Mouse (Mus musculus): ENCODE measurements at regions not wholly inside any gene's neighbourhood (a gene's known extent, or its start where the extent isn't known, plus 50 kb on each side); places are given as distances from the start of the nearest gene placed in this dataset.

DNA sequence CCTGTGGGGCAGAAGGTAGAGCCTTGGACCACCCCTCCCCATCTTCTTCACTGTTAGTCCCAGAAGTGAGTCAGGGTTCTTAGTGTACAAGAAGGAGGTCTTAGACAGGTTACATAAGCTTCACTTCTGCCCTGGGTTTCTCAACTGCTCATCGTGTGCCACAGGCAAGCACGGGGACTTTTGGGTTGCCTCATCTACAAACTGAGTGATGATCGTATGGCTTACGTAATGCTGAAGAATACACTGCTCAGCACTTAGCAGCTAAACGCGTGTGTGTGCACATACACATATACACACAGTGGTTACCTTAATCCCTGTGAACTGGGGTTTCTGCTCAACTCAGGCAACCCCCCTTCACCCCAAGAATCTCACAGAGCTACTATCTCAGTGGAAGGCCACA, 163.1 kb upstream of the Zc3h12a start:
- DNase-seq (ENCODE audit: low read depth in 1 of 2, low spot score in 2 of 2): no peak
- WGBS: 76% methylated on average over 6 of the region's 6 CpGs
- no peaks in the 10 kb centered on the region for H3K27me3 ChIP-seq (ENCODE audit: control insufficient read depth, insufficient read depth, low read length)
- no peak for TF ChIP-seq CTCF (IDR thresholded peaks at IDR 0.05; ENCODE audit: extremely low read depth, insufficient read depth, insufficient read length, insufficient replicate concordance)
- TF ChIP-seq POLR2A (IDR thresholded peaks at IDR 0.05; ENCODE audit: low read depth, low read length): no peak
- no peaks in the 10 kb centered on the region for H3K4me1 ChIP-seq (ENCODE audit: control insufficient read depth, insufficient read depth, insufficient read length)
- no peak overlapping the region for H3K27ac ChIP-seq (ENCODE audit: insufficient read depth, low read length)
- H3K36me3 ChIP-seq (ENCODE audit: control insufficient read depth, insufficient read depth, low read length): no peaks in the 10 kb centered on the region
- H3K4me3 ChIP-seq (ENCODE audit: extremely low read depth, insufficient read depth, insufficient read length): no peak overlapping the region

DNA sequence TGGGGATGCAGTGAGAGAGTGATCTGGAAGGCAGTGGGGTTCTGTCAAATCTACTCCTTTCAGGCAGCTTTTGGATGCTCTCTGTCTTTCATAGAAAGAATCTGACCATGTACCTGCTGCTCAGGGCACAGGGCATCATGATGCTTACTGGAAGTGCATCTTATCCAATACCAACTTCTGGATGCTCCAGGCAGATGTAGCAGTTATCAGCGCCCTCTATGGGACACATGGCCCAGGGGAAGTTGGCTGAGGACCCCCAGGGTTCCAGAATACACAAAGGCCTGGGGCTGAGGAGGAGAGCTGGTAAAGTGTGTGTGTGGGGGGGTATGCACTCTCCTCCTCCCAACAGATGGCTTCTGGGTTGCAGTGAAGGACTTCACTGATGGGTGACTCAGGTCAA, 162.1 kb upstream of the Zc3h12a start:
- TF ChIP-seq CTCF (IDR thresholded peaks at IDR 0.05; ENCODE audit: extremely low read depth, insufficient read depth, insufficient read length, insufficient replicate concordance) (no peak), POLR2A (IDR thresholded peaks at IDR 0.05; ENCODE audit: low read depth, low read length) (no peak)
- Histone ChIP-seq H3K4me3 (ENCODE audit: extremely low read depth, insufficient read depth, insufficient read length) (no peak overlapping the region), H3K27ac (ENCODE audit: insufficient read depth, low read length) (no peak overlapping the region), H3K27me3 (ENCODE audit: control insufficient read depth, insufficient read depth, low read length) (no peaks in the 10 kb centered on the region), H3K36me3 (ENCODE audit: control insufficient read depth, insufficient read depth, low read length) (no peaks in the 10 kb centered on the region), H3K4me1 (ENCODE audit: control insufficient read depth, insufficient read depth, insufficient read length) (no peaks in the 10 kb centered on the region)
- WGBS: 5% methylated on average over 1 of the region's 1 CpGs
- DNase-seq (ENCODE audit: low read depth in 1 of 2, low spot score in 2 of 2): no peak

DNA sequence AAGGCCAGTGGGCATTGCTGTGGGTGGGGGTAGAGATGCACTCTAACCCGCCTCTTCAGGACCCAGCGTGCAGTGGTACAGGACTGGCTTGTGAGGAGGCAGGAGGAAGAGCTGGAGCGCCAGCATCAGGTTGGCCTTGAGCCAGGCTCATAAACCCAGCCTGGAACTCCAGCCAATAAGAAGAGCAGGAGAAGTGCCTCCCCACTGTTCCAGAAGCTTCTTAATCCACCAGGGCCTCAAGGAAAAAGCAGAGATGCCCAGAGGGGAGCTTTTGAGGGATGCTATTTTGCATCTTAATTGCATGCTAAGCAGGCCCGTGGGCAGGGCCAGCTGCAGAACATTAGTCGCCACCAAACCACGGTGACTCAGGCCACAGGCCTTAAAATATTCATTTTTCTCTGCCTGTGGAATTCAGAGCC, 161.4 kb upstream of the Zc3h12a start:
- H3K4me1 ChIP-seq (ENCODE audit: control insufficient read depth, insufficient read depth, insufficient read length): no peaks in the 10 kb centered on the region
- no peaks in the 10 kb centered on the region for H3K27me3 ChIP-seq (ENCODE audit: control insufficient read depth, insufficient read depth, low read length)
- H3K27ac ChIP-seq (ENCODE audit: insufficient read depth, low read length): no peak overlapping the region
- whole genome bisulfite sequencing: 60% methylated on average over 6 of the region's 6 CpGs
- TF ChIP-seq CTCF (IDR thresholded peaks at IDR 0.05; ENCODE audit: extremely low read depth, insufficient read depth, insufficient read length, insufficient replicate concordance) (no peak), POLR2A (IDR thresholded peaks at IDR 0.05; ENCODE audit: low read depth, low read length) (no peak)
- H3K4me3 ChIP-seq (ENCODE audit: extremely low read depth, insufficient read depth, insufficient read length): no peak overlapping the region
- no peaks in the 10 kb centered on the region for H3K36me3 ChIP-seq (ENCODE audit: control insufficient read depth, insufficient read depth, low read length)
- DNase-seq (ENCODE audit: low read depth in 1 of 2, low spot score in 2 of 2): no peak

DNA sequence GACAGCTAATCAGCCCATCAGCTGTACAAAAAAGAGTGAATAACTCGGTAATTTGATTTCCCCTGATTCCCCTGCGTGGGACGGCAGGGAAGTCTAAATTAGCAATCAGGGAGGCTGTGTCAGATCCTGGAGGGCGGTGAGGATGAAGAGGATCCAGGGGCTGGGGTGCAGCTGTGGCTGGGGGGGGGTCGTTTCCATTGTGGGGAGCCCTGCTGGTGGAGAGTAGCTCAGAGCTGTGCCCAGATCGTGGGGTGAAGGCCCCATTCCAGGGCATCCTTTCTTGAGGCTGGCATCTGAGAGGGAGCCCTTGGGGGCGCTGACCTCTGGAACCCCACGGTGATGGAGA, 155.3 kb upstream of the Zc3h12a start:
- no peak for TF ChIP-seq CTCF (IDR thresholded peaks at IDR 0.05; ENCODE audit: extremely low read depth, insufficient read depth, insufficient read length, insufficient replicate concordance)
- TF ChIP-seq POLR2A (IDR thresholded peaks at IDR 0.05; ENCODE audit: low read depth, low read length): no peak

DNA sequence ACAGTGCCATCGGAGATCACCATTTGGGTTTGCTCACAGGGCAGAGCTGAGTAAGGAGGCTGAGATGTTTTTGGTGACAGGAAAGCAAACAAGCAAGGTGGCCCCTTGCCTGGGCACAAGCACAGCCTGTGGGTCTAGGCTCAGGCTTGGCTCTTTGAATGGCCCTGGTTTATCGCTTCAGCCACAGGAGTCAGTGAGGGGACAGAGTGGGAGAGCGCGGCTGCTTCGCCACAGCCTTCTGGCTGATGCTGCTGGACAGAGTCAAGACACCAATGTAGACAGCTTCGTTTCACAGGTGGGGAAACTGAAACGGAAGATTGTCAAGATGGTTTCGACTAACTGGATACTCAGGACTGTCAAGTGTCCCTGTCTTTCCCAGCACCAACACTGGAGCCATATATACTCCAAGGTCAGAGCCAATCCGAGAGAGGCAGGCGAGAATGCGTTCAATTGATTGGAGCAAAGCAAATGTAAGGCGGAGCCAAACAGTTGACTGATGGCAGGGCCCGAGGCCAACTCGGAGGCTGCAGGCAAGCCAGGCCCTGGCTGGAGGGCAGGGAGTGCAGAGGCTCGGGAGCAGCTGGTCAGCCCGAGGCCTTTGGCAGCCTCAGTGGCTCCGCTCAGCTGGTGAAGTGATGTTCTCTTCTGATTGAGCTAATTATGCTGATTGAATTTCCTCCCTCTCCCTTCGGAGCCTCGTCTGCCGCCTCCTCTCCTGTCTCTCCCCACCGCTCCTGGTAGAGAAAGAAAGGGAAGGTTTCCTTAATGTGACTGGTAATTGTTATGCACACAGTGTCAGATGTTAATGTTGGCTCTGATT, 154.7 kb upstream of the Zc3h12a start:
- Histone ChIP-seq H3K4me3 (ENCODE audit: extremely low read depth, insufficient read depth, insufficient read length) (no peak overlapping the region), H3K27ac (ENCODE audit: insufficient read depth, low read length) (no peak overlapping the region), H3K36me3 (ENCODE audit: control insufficient read depth, insufficient read depth, low read length) (no peaks in the 10 kb centered on the region), H3K27me3 (ENCODE audit: control insufficient read depth, insufficient read depth, low read length) (no peaks in the 10 kb centered on the region), H3K4me1 (ENCODE audit: control insufficient read depth, insufficient read depth, insufficient read length) (no peaks in the 10 kb centered on the region)
- DNase-seq (ENCODE audit: low read depth in 1 of 2, low spot score in 2 of 2): no peak
- 21% methylated on average over 21 of the region's 21 CpGs for WGBS
- TF ChIP-seq POLR2A (IDR thresholded peaks at IDR 0.05; ENCODE audit: low read depth, low read length): no peak
- no peak for TF ChIP-seq CTCF (IDR thresholded peaks at IDR 0.05; ENCODE audit: extremely low read depth, insufficient read depth, insufficient read length, insufficient replicate concordance)

More for the DNA sequence above, 155.3 kb upstream of the Zc3h12a start:
- H3K27me3 ChIP-seq (ENCODE audit: control insufficient read depth, insufficient read depth, low read length): no peaks in the 10 kb centered on the region
- no peaks in the 10 kb centered on the region for H3K4me1 ChIP-seq (ENCODE audit: control insufficient read depth, insufficient read depth, insufficient read length)
- WGBS: 36% methylated on average over 8 of the region's 8 CpGs
- DNase-seq (ENCODE audit: low read depth in 1 of 2, low spot score in 2 of 2): no peak
- H3K27ac ChIP-seq (ENCODE audit: insufficient read depth, low read length): no peak overlapping the region
- H3K36me3 ChIP-seq (ENCODE audit: control insufficient read depth, insufficient read depth, low read length): no peaks in the 10 kb centered on the region
- H3K4me3 ChIP-seq (ENCODE audit: extremely low read depth, insufficient read depth, insufficient read length): no peak overlapping the region

DNA sequence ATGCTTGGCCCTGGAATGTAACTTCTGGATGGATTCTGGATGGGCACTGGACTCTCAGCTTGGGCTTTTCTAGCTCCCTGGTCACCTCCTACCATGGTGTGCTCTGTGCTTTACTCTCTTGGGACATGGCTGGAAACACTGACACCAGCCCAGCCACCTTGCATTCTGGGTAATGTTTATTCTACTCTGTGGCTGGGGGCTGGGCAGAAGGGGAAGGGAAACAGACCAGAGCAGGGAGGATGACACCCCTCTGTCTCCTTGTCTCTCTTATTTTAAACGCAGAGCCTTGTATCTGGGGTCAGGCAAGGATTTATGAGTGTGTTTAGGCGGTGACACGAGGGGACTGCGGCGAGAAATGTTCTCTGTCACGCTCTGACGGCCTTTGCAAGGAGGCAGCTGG, 151.5 kb upstream of the Zc3h12a start:
- WGBS: 59% methylated on average over 7 of the region's 7 CpGs
- no peak overlapping the region for H3K4me3 ChIP-seq (ENCODE audit: extremely low read depth, insufficient read depth, insufficient read length)
- no peaks in the 10 kb centered on the region for H3K36me3 ChIP-seq (ENCODE audit: control insufficient read depth, insufficient read depth, low read length)
- TF ChIP-seq POLR2A (IDR thresholded peaks at IDR 0.05; ENCODE audit: low read depth, low read length): no peak
- TF ChIP-seq CTCF (IDR thresholded peaks at IDR 0.05; ENCODE audit: extremely low read depth, insufficient read depth, insufficient read length, insufficient replicate concordance): no peak
- H3K27me3 ChIP-seq (ENCODE audit: control insufficient read depth, insufficient read depth, low read length): peaks cover 4% of the 10 kb centered on the region; the same call in 1 of the 2 replicates
- no peaks in the 10 kb centered on the region for H3K4me1 ChIP-seq (ENCODE audit: control insufficient read depth, insufficient read depth, insufficient read length)
- DNase-seq (ENCODE audit: low read depth in 1 of 2, low spot score in 2 of 2): no peak
- no peak overlapping the region for H3K27ac ChIP-seq (ENCODE audit: insufficient read depth, low read length)

DNA sequence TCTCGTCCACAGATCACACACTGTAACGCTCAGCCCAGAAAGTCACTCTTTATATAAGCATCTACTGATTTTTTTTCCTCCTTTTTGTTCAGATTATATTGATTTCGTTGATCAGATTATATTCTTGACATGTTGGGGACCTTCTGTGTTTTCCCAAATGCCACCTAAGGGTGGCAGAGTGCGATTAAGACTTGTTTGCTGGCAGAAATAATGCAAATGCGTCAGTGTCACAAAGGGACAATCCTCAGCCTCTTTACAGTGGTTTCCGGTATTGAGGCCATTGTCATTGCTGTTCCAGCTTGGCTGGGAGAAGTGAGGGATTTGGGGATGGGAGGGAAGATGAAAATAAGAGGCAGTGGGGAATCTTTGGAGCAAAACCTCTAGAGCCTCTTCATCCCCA, 149.2 kb upstream of the Zc3h12a start:
- 58% methylated on average over 6 of the region's 6 CpGs for WGBS
- TF ChIP-seq CTCF (IDR thresholded peaks at IDR 0.05; ENCODE audit: extremely low read depth, insufficient read depth, insufficient read length, insufficient replicate concordance): no peak
- no peak for TF ChIP-seq POLR2A (IDR thresholded peaks at IDR 0.05; ENCODE audit: low read depth, low read length)
- no peak for DNase-seq (ENCODE audit: low read depth in 1 of 2, low spot score in 2 of 2)
- Histone ChIP-seq H3K4me3 (ENCODE audit: extremely low read depth, insufficient read depth, insufficient read length) (no peak overlapping the region), H3K36me3 (ENCODE audit: control insufficient read depth, insufficient read depth, low read length) (no peaks in the 10 kb centered on the region), H3K27me3 (ENCODE audit: control insufficient read depth, insufficient read depth, low read length) (peaks cover 4% of the 10 kb centered on the region; the same call in 1 of the 2 replicates), H3K4me1 (ENCODE audit: control insufficient read depth, insufficient read depth, insufficient read length) (no peaks in the 10 kb centered on the region), H3K27ac (ENCODE audit: insufficient read depth, low read length) (no peak overlapping the region)

Measured in spleen, adult 2 months (tissue).